Mouse (Mus musculus) kidney, embryonic 15.5 days (tissue): ENCODE results near the gene Pak6. TPM values are rescaled to one million over a fixed set of nuclear protein-coding genes. Genes with fewer than 3 reads are reported as not detected.
"Not testable (repeated sequence)": the region's sequence is repeated elsewhere in the genome, so short reads cannot be mapped to it uniquely, and the experiment has no call there.

Experiments
- ATAC-seq: fragments of 200-750 bp; cut with Nextera tagmentation; replicated peaks from 2 replicates; pipeline ENCODE4 v1.8.0; 2017; ENCODE audit warnings: moderate TSS enrichment; ENCODE audit not compliant: low FRiP score
- H3K27ac ChIP-seq: fragments of 300-500 bp; sonication (generic); 2 replicates; pipeline ENCODE4 v1.5.1; 2015; ENCODE audit warnings: mild to moderate bottlenecking, inconsistent platforms
- H3K27me3 ChIP-seq: fragments of 300-500 bp; sonication (generic); 2 replicates; pipeline ENCODE4 v1.6.1; 2015; ENCODE audit warnings: inconsistent platforms
- H3K36me3 ChIP-seq: fragments of 300-500 bp; sonication (generic); 2 replicates; pipeline ENCODE4 v1.6.1; 2015; ENCODE audit warnings: inconsistent platforms
- H3K4me1 ChIP-seq: fragments of 300-500 bp; sonication (generic); 2 replicates; pipeline ENCODE4 v1.6.1; 2015; ENCODE audit warnings: inconsistent platforms
- H3K4me2 ChIP-seq: fragments of 300-500 bp; sonication (generic); 2 replicates; pipeline ENCODE4 v1.6.1; 2015; ENCODE audit warnings: moderate library complexity, mild to moderate bottlenecking, inconsistent platforms
- H3K4me3 ChIP-seq: fragments of 300-500 bp; sonication (generic); replicated peaks from 2 replicates; pipeline ENCODE4 v1.5.1; 2015; ENCODE audit warnings: mild to moderate bottlenecking, inconsistent platforms
- H3K9ac ChIP-seq: fragments of 300-500 bp; sonication (generic); 2 replicates; pipeline ENCODE4 v1.6.1; 2015; ENCODE audit warnings: mild to moderate bottlenecking, inconsistent platforms
- H3K9me3 ChIP-seq: fragments of 300-500 bp; sonication (generic); replicated peaks from 2 replicates; pipeline ENCODE4 v1.6.1; 2016; ENCODE audit warnings: inconsistent platforms
- WGBS: fragments of 180-500 bp; shearing (Covaris S2); methylation state at CpG from one replicate; pipeline ENCODE4 v1.1.7; 2015; ENCODE audit warnings: mixed read lengths; 5-methylcytosine and 5-hydroxymethylcytosine counted together
- polyA plus RNA-seq: library from polyadenylated mRNA; unstranded; fragments of >200 nt; fragmentation: Nextera tagmentation; extraction: Ambion mirVana; gene quantifications from 2 replicates; pipeline ENCODE4 v1.2.1, GENCODE M21; 2015

Gene Pak6
- polyA plus RNA-seq, 1 experiment from 2014 or later = 1.3 TPM

- no peak for ATAC-seq
- H3K9me3 ChIP-seq = no peaks in the 10 kb centered on the region
- no peak overlapping the region for H3K9ac ChIP-seq
- no peaks in the 10 kb centered on the region for H3K4me1 ChIP-seq
- WGBS = 84% methylated on average over 5 of the region's 5 CpGs
- H3K27me3 ChIP-seq = no peaks in the 10 kb centered on the region
- H3K4me3 ChIP-seq = no peak overlapping the region
- peaks cover 37% of the 10 kb centered on the region for H3K36me3 ChIP-seq
- no peak overlapping the region for H3K4me2 ChIP-seq
- H3K27ac ChIP-seq = no peak overlapping the region
These were observed 16.4 kb upstream of the Pak6 start for GRCm38 (mm10) chr2:118646665-118647064.

- H3K36me3 ChIP-seq, H3K9me3 ChIP-seq, H3K27me3 ChIP-seq, ATAC-seq, H3K4me3 ChIP-seq, H3K9ac ChIP-seq, H3K4me1 ChIP-seq, H3K4me2 ChIP-seq, H3K27ac ChIP-seq: not testable (repeated sequence)
- 67% methylated on average over 1 of the region's 2 CpGs for WGBS
These were observed 12.4 kb upstream of the Pak6 start for GRCm38 (mm10) chr2:118650697-118651096.

GRCm38 (mm10) chr2:118656688-118657281 lies 6.3 kb upstream of the Pak6 start:
- 23% methylated on average over 3 of the region's 3 CpGs for WGBS
- Histone ChIP-seq H3K9ac (no peak overlapping the region; the same call in 1 of the 2 replicates), H3K9me3 (no peaks in the 10 kb centered on the region), H3K4me2 (no peak overlapping the region), H3K4me1 (peaks cover 28% of the 10 kb centered on the region), H3K4me3 (no peak overlapping the region), H3K27ac (peak overlapping the region; percentile 65), H3K27me3 (peaks cover 7% of the 10 kb centered on the region; the same call in 1 of the 2 replicates), H3K36me3 (no peaks in the 10 kb centered on the region)
- ATAC-seq = 0 out of 2 replicates have a peak, but pooled peaks have one; percentile 9

- H3K27ac ChIP-seq = no peak overlapping the region
- H3K4me1 ChIP-seq = peaks cover 38% of the 10 kb centered on the region
- no peaks in the 10 kb centered on the region for H3K9me3 ChIP-seq
- WGBS = 22% methylated on average over 4 of the region's 4 CpGs
- peak; percentile 75; the same call in 1 of the 2 replicates for ATAC-seq
- H3K36me3 ChIP-seq = no peaks in the 10 kb centered on the region
- H3K27me3 ChIP-seq = peaks cover 24% of the 10 kb centered on the region
- H3K9ac ChIP-seq = no peak overlapping the region
- H3K4me2 ChIP-seq = no peak overlapping the region
- H3K4me3 ChIP-seq = no peak overlapping the region
These were observed 4.6 kb upstream of the Pak6 start for GRCm38 (mm10) chr2:118658457-118658856.

- Histone ChIP-seq H3K27ac (no peak overlapping the region), H3K4me1 (peaks cover 41% of the 10 kb centered on the region), H3K9ac (no peak overlapping the region), H3K9me3 (no peaks in the 10 kb centered on the region), H3K36me3 (no peaks in the 10 kb centered on the region), H3K27me3 (peaks cover 30% of the 10 kb centered on the region), H3K4me3 (no peak overlapping the region), H3K4me2 (no peak overlapping the region)
- ATAC-seq = peak; percentile 50
- WGBS = 69% methylated on average over 1 of the region's 1 CpGs
These were observed 4.0 kb upstream of the Pak6 start for GRCm38 (mm10) chr2:118659077-118659476.

- peak overlapping the region; percentile 46 for H3K4me3 ChIP-seq
- WGBS = 78% methylated on average over 12 of the region's 12 CpGs
- ATAC-seq = no peak
These were observed 3.6 kb upstream of the Pak6 start for GRCm38 (mm10) chr2:118659493-118659892.

GRCm38 (mm10) chr2:118659998-118660452 lies 3.1 kb upstream of the Pak6 start:
- H3K27ac ChIP-seq = 0 out of 2 replicates have a peak overlapping the region, but pooled peaks have one; percentile 9

More at GRCm38 (mm10) chr2:118659493-118659892, 3.6 kb upstream of the Pak6 start:
- Histone ChIP-seq H3K9me3 (no peaks in the 10 kb centered on the region), H3K36me3 (no peaks in the 10 kb centered on the region), H3K4me1 (peaks cover 41% of the 10 kb centered on the region), H3K4me2 (peak overlapping the region; percentile 67), H3K9ac (no peak overlapping the region), H3K27ac (no peak overlapping the region), H3K27me3 (peaks cover 35% of the 10 kb centered on the region)

GRCm38 (mm10) chr2:118661891-118662290 lies 1.2 kb upstream of the Pak6 start:
- peaks cover 31% of the 10 kb centered on the region for H3K4me1 ChIP-seq
- no peak overlapping the region for H3K4me2 ChIP-seq
- no peak for ATAC-seq
- H3K9ac ChIP-seq = no peak overlapping the region
- WGBS = 78% methylated on average over 9 of the region's 9 CpGs
- peaks cover 37% of the 10 kb centered on the region for H3K27me3 ChIP-seq
- H3K4me3 ChIP-seq = no peak overlapping the region
- no peaks in the 10 kb centered on the region for H3K9me3 ChIP-seq
- H3K27ac ChIP-seq = no peak overlapping the region
- H3K36me3 ChIP-seq = no peaks in the 10 kb centered on the region

More at GRCm38 (mm10) chr2:118659998-118660452, 3.1 kb upstream of the Pak6 start:
- H3K4me1 ChIP-seq = peaks cover 41% of the 10 kb centered on the region
- no peak overlapping the region; the same call in 1 of the 2 replicates for H3K9ac ChIP-seq
- H3K4me2 ChIP-seq = peak overlapping the region; percentile 67
- no peaks in the 10 kb centered on the region for H3K36me3 ChIP-seq
- WGBS = 3% methylated on average over 4 of the region's 4 CpGs
- ATAC-seq = peak; percentile 79
- no peaks in the 10 kb centered on the region for H3K9me3 ChIP-seq
- peaks cover 35% of the 10 kb centered on the region for H3K27me3 ChIP-seq
- H3K4me3 ChIP-seq = peak overlapping the region; percentile 46

GRCm38 (mm10) chr2:118663804-118664766 lies 982 bp downstream of the Pak6 start:
- no peak overlapping the region for H3K27ac ChIP-seq
- H3K4me1 ChIP-seq = peaks cover 23% of the 10 kb centered on the region
- no peaks in the 10 kb centered on the region for H3K9me3 ChIP-seq
- peak overlapping the region; percentile 91 for H3K4me2 ChIP-seq
- 58% methylated on average over 19 of the region's 19 CpGs for WGBS
- H3K27me3 ChIP-seq = peaks cover 37% of the 10 kb centered on the region
- peak overlapping the region; percentile 46 for H3K4me3 ChIP-seq
- H3K36me3 ChIP-seq = no peaks in the 10 kb centered on the region
- ATAC-seq = no peak
- H3K9ac ChIP-seq = peak overlapping the region; percentile 47; the same call in 1 of the 2 replicates

GRCm38 (mm10) chr2:118664975-118665516 lies 1.9 kb downstream of the Pak6 start:
- no peaks in the 10 kb centered on the region for H3K9me3 ChIP-seq
- H3K36me3 ChIP-seq = no peaks in the 10 kb centered on the region
- WGBS = 59% methylated on average over 3 of the region's 3 CpGs
- H3K27me3 ChIP-seq = peaks cover 37% of the 10 kb centered on the region
- H3K4me3 ChIP-seq = no peak overlapping the region
- no peak for ATAC-seq
- H3K4me1 ChIP-seq = peaks cover 18% of the 10 kb centered on the region
- H3K27ac ChIP-seq = no peak overlapping the region
- H3K9ac ChIP-seq = no peak overlapping the region
- no peak overlapping the region for H3K4me2 ChIP-seq

GRCm38 (mm10) chr2:118665616-118666015 lies 2.5 kb downstream of the Pak6 start:
- WGBS = 86% methylated on average over 4 of the region's 4 CpGs
- Histone ChIP-seq H3K9ac (no peak overlapping the region), H3K4me2 (no peak overlapping the region), H3K4me1 (peaks cover 17% of the 10 kb centered on the region), H3K27ac (no peak overlapping the region), H3K27me3 (peaks cover 38% of the 10 kb centered on the region), H3K4me3 (no peak overlapping the region), H3K36me3 (no peaks in the 10 kb centered on the region), H3K9me3 (no peaks in the 10 kb centered on the region)
- ATAC-seq = no peak

- Histone ChIP-seq H3K27me3 (peaks cover 40% of the 10 kb centered on the region), H3K9ac (no peak overlapping the region), H3K4me1 (peaks cover 17% of the 10 kb centered on the region), H3K4me3 (no peak overlapping the region), H3K27ac (no peak overlapping the region), H3K4me2 (no peak overlapping the region), H3K9me3 (no peaks in the 10 kb centered on the region), H3K36me3 (no peaks in the 10 kb centered on the region)
- WGBS = 82% methylated on average over 5 of the region's 5 CpGs
- ATAC-seq = no peak
These were observed 4.1 kb downstream of the Pak6 start for GRCm38 (mm10) chr2:118667181-118667580.
